Mouse (Mus musculus): ENCODE results near the gene Ntan1.
"Not testable (repeated sequence)": the region's sequence is repeated elsewhere in the genome, so short reads cannot be mapped to it uniquely, and the experiment has no call there.

Gene Ntan1

GRCm38 (mm10) chr16:13818560-13819393 is at the start of gene Ntan1:
Gene Ntan1 (plus strand): TSS chr16:13818845.
- peak; percentile 100 for DNase-seq

- not testable (repeated sequence) for DNase-seq
Measured at GRCm38 (mm10) chr16:13771603-13772002, 47.0 kb upstream of the Ntan1 start.

GRCm38 (mm10) chr16:13772051-13772450 is 46.6 kb upstream of the Ntan1 start:
- DNase-seq: not testable (repeated sequence)

- DNase-seq: not testable (repeated sequence)
Measured at GRCm38 (mm10) chr16:13774011-13774410, 44.6 kb upstream of the Ntan1 start.

GRCm38 (mm10) chr16:13774651-13775050 is 44.0 kb upstream of the Ntan1 start:
- DNase-seq: not testable (repeated sequence)

GRCm38 (mm10) chr16:13780353-13781036 is 38.1 kb upstream of the Ntan1 start, which contains the start of gene Rrn3:
Gene Rrn3 (plus strand): TSS chr16:13780708.
- peak; percentile 99 for DNase-seq

- no peak for DNase-seq
Measured at GRCm38 (mm10) chr16:13781216-13781615, 37.4 kb upstream of the Ntan1 start.

GRCm38 (mm10) chr16:13785932-13786331 is 32.7 kb upstream of the Ntan1 start:
- no peak for DNase-seq

GRCm38 (mm10) chr16:13793441-13793840 is 25.2 kb upstream of the Ntan1 start:
- not testable (repeated sequence) for DNase-seq

GRCm38 (mm10) chr16:13796746-13797175 is 21.9 kb upstream of the Ntan1 start:
- DNase-seq: no peak

GRCm38 (mm10) chr16:13801231-13801630 is 17.4 kb upstream of the Ntan1 start:
- DNase-seq: no peak

GRCm38 (mm10) chr16:13804666-13805065 is 14.0 kb upstream of the Ntan1 start:
- peak; percentile 85 for DNase-seq

GRCm38 (mm10) chr16:13807616-13808015 is 11.0 kb upstream of the Ntan1 start:
- DNase-seq: no peak

GRCm38 (mm10) chr16:13808410-13808809 is 10.2 kb upstream of the Ntan1 start:
- DNase-seq: no peak

GRCm38 (mm10) chr16:13812152-13812551 is 6.5 kb upstream of the Ntan1 start:
- DNase-seq: no peak

- no peak for DNase-seq
Measured at GRCm38 (mm10) chr16:13813200-13813599, 5.4 kb upstream of the Ntan1 start.

GRCm38 (mm10) chr16:13819394-13819743 is 724 bp downstream of the Ntan1 start:
- DNase-seq: no peak

GRCm38 (mm10) chr16:13819806-13820500 is 1.3 kb downstream of the Ntan1 start:
- no peak for DNase-seq

GRCm38 (mm10) chr16:13820771-13821170 is 2.1 kb downstream of the Ntan1 start:
- DNase-seq: no peak

- peak; percentile 60 for DNase-seq
Measured at GRCm38 (mm10) chr16:13825781-13826490, 7.3 kb downstream of the Ntan1 start.

- DNase-seq: peak; percentile 85
Measured at GRCm38 (mm10) chr16:13826511-13826910, 7.9 kb downstream of the Ntan1 start.

- DNase-seq: no peak
Measured at GRCm38 (mm10) chr16:13830444-13830843, 11.8 kb downstream of the Ntan1 start.

GRCm38 (mm10) chr16:13831606-13832005 is 13.0 kb downstream of the Ntan1 start:
- DNase-seq: peak; percentile 84
